Mouse (Mus musculus): ENCODE measurements around the gene Pxt1. TPM values are rescaled to one million over a fixed set of nuclear protein-coding genes. Genes with fewer than 3 reads are reported as not detected.

Pxt1 gene
- polyA plus RNA-seq, 1 experiment, result 0.88 TPM

GRCm38 (mm10) chr17:28947011-28947939 is 3.6 kb upstream of the Pxt1 start:
- no peak for DNase-seq (ENCODE audit: low read depth)

GRCm38 (mm10) chr17:28944481-28944880 is 841 bp upstream of the Pxt1 start:
- no peak for DNase-seq (ENCODE audit: low read depth)

- DNase-seq (ENCODE audit: low read depth), result no peak
Observed at GRCm38 (mm10) chr17:28942101-28942500, 1.5 kb downstream of the Pxt1 start.

- DNase-seq (ENCODE audit: low read depth), result no peak
Observed at GRCm38 (mm10) chr17:28940776-28941555, 2.7 kb downstream of the Pxt1 start.

GRCm38 (mm10) chr17:28936622-28937345 is 6.9 kb downstream of the Pxt1 start:
- DNase-seq (ENCODE audit: low read depth), result no peak

GRCm38 (mm10) chr17:28936133-28936532 is 7.5 kb downstream of the Pxt1 start:
- DNase-seq (ENCODE audit: low read depth), result no peak

GRCm38 (mm10) chr17:28934120-28934916 is 9.3 kb downstream of the Pxt1 start:
- DNase-seq (ENCODE audit: low read depth), result no peak

GRCm38 (mm10) chr17:28932274-28932673 is 11.4 kb downstream of the Pxt1 start:
- DNase-seq (ENCODE audit: low read depth), result no peak

- DNase-seq (ENCODE audit: low read depth), result no peak
Observed at GRCm38 (mm10) chr17:28931436-28932211, 12.0 kb downstream of the Pxt1 start.

GRCm38 (mm10) chr17:28930392-28931074 is 13.1 kb downstream of the Pxt1 start:
- no peak for DNase-seq (ENCODE audit: low read depth)

- DNase-seq (ENCODE audit: low read depth), result no peak
Observed at GRCm38 (mm10) chr17:28929369-28929768, 14.3 kb downstream of the Pxt1 start.

GRCm38 (mm10) chr17:28928004-28928403 is 15.6 kb downstream of the Pxt1 start:
- DNase-seq (ENCODE audit: low read depth), result no peak

- DNase-seq (ENCODE audit: low read depth), result no peak
Observed at GRCm38 (mm10) chr17:28926866-28927635, 16.6 kb downstream of the Pxt1 start.

GRCm38 (mm10) chr17:28926380-28926779 is 17.3 kb downstream of the Pxt1 start:
- DNase-seq (ENCODE audit: low read depth), result no peak

- DNase-seq (ENCODE audit: low read depth), result no peak
Observed at GRCm38 (mm10) chr17:28924957-28925595, 18.6 kb downstream of the Pxt1 start.

GRCm38 (mm10) chr17:28922096-28922495 is 21.5 kb downstream of the Pxt1 start:
- no peak for DNase-seq (ENCODE audit: low read depth)

- DNase-seq (ENCODE audit: low read depth), result no peak
Observed at GRCm38 (mm10) chr17:28921086-28921485, 22.6 kb downstream of the Pxt1 start.

- DNase-seq (ENCODE audit: low read depth), result no peak
Observed at GRCm38 (mm10) chr17:28916520-28916919, 27.1 kb downstream of the Pxt1 start.
